Comparison of ENCODE assay signal across 9 mouse cellular contexts in genomic region chr13:104863127-104863979, GRCm38 (mm10). TPM values are rescaled to one million over a fixed set of nuclear protein-coding genes. Genes with fewer than 3 reads are reported as not detected.
DNase-seq lines count a peak whose midpoint lies in the region; ATAC-seq lines count a peak whose summit lies in the region.
"Had no signal": no experiment of that assay in that cellular context is flagged by ENCODE, and none has a peak within 500 bp of the region (broad histone marks: within the 10 kb centered on the region; RNA-seq: fewer than 3 reads in every experiment).

Shisal2b (minus strand) TSS chr13:104863893.

- WGBS in heart, embryonic 16.5 days: 5% methylated on average over 38 of the region's 38 CpGs
- WGBS in midbrain, embryonic 13.5 days: 4% methylated on average over 38 of the region's 38 CpGs
- WGBS in stomach, embryonic 14.5 days: 3% methylated on average over 38 of the region's 38 CpGs

- H3K4me2 ChIP-seq in heart, embryonic 16.5 days (ENCODE audit: low read depth, low read length): peak within 1 kb of the TSS; percentile 95
- peak within 1 kb of the TSS; percentile 95 for H3K4me2 ChIP-seq in midbrain, embryonic 13.5 days (replicated peaks)
- peak within 1 kb of the TSS; percentile 89 for H3K4me2 ChIP-seq in stomach, embryonic 14.5 days (replicated peaks; ENCODE audit: low read depth, low read length)

- peak within 1 kb of the TSS; percentile 56 for H3K4me3 ChIP-seq in heart, embryonic 16.5 days (ENCODE audit: low read length)
- peak within 1 kb of the TSS; percentile 54 for H3K4me3 ChIP-seq in midbrain, embryonic 13.5 days (replicated peaks)
- H3K4me3 ChIP-seq in stomach, embryonic 14.5 days (ENCODE audit: low read depth, low read length): peak within 1 kb of the TSS; percentile 39

- peaks cover 11% of the 10 kb centered on the region; the same call in 1 of the 2 replicates for H3K27me3 ChIP-seq in heart, embryonic 16.5 days (ENCODE audit: control insufficient read depth, insufficient read depth, low read length)
- H3K27me3 ChIP-seq in midbrain, embryonic 13.5 days: peaks cover 32% of the 10 kb centered on the region
- no peaks in the 10 kb centered on the region for H3K27me3 ChIP-seq in stomach, embryonic 14.5 days (ENCODE audit: control insufficient read depth, insufficient read depth, low read length)

- H3K36me3 ChIP-seq in heart, embryonic 16.5 days (ENCODE audit: control insufficient read depth, insufficient read depth): no peaks in the 10 kb centered on the region
- H3K36me3 ChIP-seq in midbrain, embryonic 13.5 days: no peaks in the 10 kb centered on the region
- H3K36me3 ChIP-seq in stomach, embryonic 14.5 days (ENCODE audit: control insufficient read depth, insufficient read depth, low read length): no peaks in the 10 kb centered on the region

- intact Hi-C loops in left cerebral cortex, postnatal 4 days (cut with DNase I): no loop called here

- no peak within 1 kb of the TSS for H3K27ac ChIP-seq in heart, embryonic 16.5 days (ENCODE audit: low read length)
- no peak within 1 kb of the TSS for H3K27ac ChIP-seq in midbrain, embryonic 13.5 days
- H3K27ac ChIP-seq in stomach, embryonic 14.5 days (ENCODE audit: low read length): no peak within 1 kb of the TSS

- peak; percentile 19 to 54 for DNase-seq in adrenal gland, adult (ENCODE audit: inconsistent age in 2 of 2, low spot score in 1 of 2)
- no peak for DNase-seq in adrenal gland, adult 8-10 months
- DNase-seq in ZHBTc4 (ENCODE audit: low read depth, low spot score): peak; percentile 65
- peak; percentile 79 for DNase-seq in embryo, embryonic 11 days
- peak; percentile 58 for DNase-seq in left cerebral cortex, postnatal 4 days

- peak; percentile 60 for ATAC-seq in heart, embryonic 16.5 days (replicated peaks; ENCODE audit: extremely low read depth, insufficient read depth, low FRiP score)
- ATAC-seq in midbrain, embryonic 13.5 days: peak; percentile 93
- ATAC-seq in stomach, embryonic 14.5 days (ENCODE audit: insufficient number of reproducible peaks, insufficient read depth, low FRiP score, low read depth): peak; percentile 79

- H3K9ac ChIP-seq in heart, embryonic 16.5 days (ENCODE audit: low read length): peak within 1 kb of the TSS; percentile 65
- peak within 1 kb of the TSS; percentile 75 for H3K9ac ChIP-seq in midbrain, embryonic 13.5 days (replicated peaks)
- H3K9ac ChIP-seq in stomach, embryonic 14.5 days (replicated peaks; ENCODE audit: low read depth, low read length): no peak within 1 kb of the TSS

- no peaks in the 10 kb centered on the region for H3K9me3 ChIP-seq in heart, embryonic 16.5 days (replicated peaks; ENCODE audit: control insufficient read depth, low read length)
- H3K9me3 ChIP-seq in midbrain, embryonic 13.5 days: no peaks in the 10 kb centered on the region
- H3K9me3 ChIP-seq in stomach, embryonic 14.5 days (ENCODE audit: control insufficient read depth, low read depth, low read length): no peaks in the 10 kb centered on the region; the same call in 1 of the 2 replicates

- no peaks in the 10 kb centered on the region for H3K4me1 ChIP-seq in heart, embryonic 16.5 days (ENCODE audit: control insufficient read depth, insufficient read depth, low read length)
- peaks cover 11% of the 10 kb centered on the region for H3K4me1 ChIP-seq in midbrain, embryonic 13.5 days (replicated peaks)
- H3K4me1 ChIP-seq in stomach, embryonic 14.5 days (ENCODE audit: control insufficient read depth, insufficient read depth, low read length): no peaks in the 10 kb centered on the region

RNA-seq across cellular contexts. Expression of gene Shisal2b, which starts in this region (rescaled TPM):
- not detected for total RNA-seq in adrenal gland, adult 8-10 months (2022)
- polyA plus RNA-seq in heart, embryonic 16.5 days (2015; fragmentation: Nextera tagmentation; extraction: Ambion mirVana): not detected in 2 replicates
- 1 to 10 TPM in 1 of 2 experiments, under 1 TPM in 1; 0.56 to 1.0 TPM for total RNA-seq in left cerebral cortex, postnatal 4 days (2021)
- 0.71 and 1.0 TPM in 2 replicates for polyA plus RNA-seq in midbrain, embryonic 13.5 days (2015; fragmentation: Nextera tagmentation; extraction: Ambion mirVana)
- polyA plus RNA-seq in stomach, embryonic 14.5 days (2014; fragmentation: Nextera tagmentation; extraction: Ambion mirVana): 0.20 and 0.55 TPM in 2 replicates
- total RNA-seq: layer of hippocampus, adult 18-20 months had no signal

Comparison
In these comparisons a context has a peak if more than half of its experiments do, and no peak if none do; other contexts are left out.
1. Peak in ATAC-seq, H3K4me3 ChIP-seq, H3K9ac ChIP-seq and H3K4me2 ChIP-seq in heart, embryonic 16.5 days; RNA of the gene not detected or under 1 TPM.
2. Peak in ATAC-seq, H3K4me3 ChIP-seq and H3K4me2 ChIP-seq in stomach, embryonic 14.5 days; RNA of the gene not detected or under 1 TPM.